Mouse (Mus musculus) midbrain, postnatal 0 days (tissue): Measurements from ENCODE around the gene Slc47a1. TPM values are rescaled to one million over a fixed set of nuclear protein-coding genes. Genes with fewer than 3 reads are reported as not detected.

Experiments used
- ATAC-seq: fragments of 200-750 bp; cut with Nextera tagmentation; 2 replicates; pipeline ENCODE4 v1.8.0; 2017; ENCODE audit warnings: moderate number of reproducible peaks, mild to moderate bottlenecking, moderate TSS enrichment, moderate library complexity; ENCODE audit not compliant: low FRiP score
- DNase-seq: peaks from one replicate; pipeline ENCODE4 v3.0.0-alpha.2; 2015; ENCODE audit warnings: low spot score
- H3K27ac ChIP-seq: fragments of 300-500 bp; sonication (generic); 2 replicates; pipeline ENCODE4 v1.5.1; 2014; ENCODE audit warnings: low read depth, mild to moderate bottlenecking, low read length, mixed read lengths
- H3K27me3 ChIP-seq: fragments of 300-500 bp; sonication (generic); 2 replicates; pipeline ENCODE4 v1.6.1; 2014; ENCODE audit warnings: low read length, control low read depth, mixed read lengths; ENCODE audit not compliant: insufficient read depth
- H3K36me3 ChIP-seq: fragments of 300-500 bp; sonication (generic); 2 replicates; pipeline ENCODE4 v1.6.1; 2014; ENCODE audit warnings: low read length, control low read depth, mixed read lengths; ENCODE audit not compliant: insufficient read depth
- H3K4me1 ChIP-seq: fragments of 300-500 bp; sonication (generic); 2 replicates; pipeline ENCODE4 v1.6.1; 2014; ENCODE audit warnings: mild to moderate bottlenecking, control low read depth, antibody characterized with exemption, low read length, mixed read lengths; ENCODE audit not compliant: insufficient read depth
- H3K4me2 ChIP-seq: fragments of 300-500 bp; sonication (generic); 2 replicates; pipeline ENCODE4 v1.6.1; 2014; ENCODE audit warnings: low read depth, mild to moderate bottlenecking, low read length, mixed read lengths; ENCODE audit not compliant: poor library complexity, severe bottlenecking
- H3K4me3 ChIP-seq: fragments of 300-500 bp; sonication (generic); 2 replicates; pipeline ENCODE4 v1.5.1; 2014; ENCODE audit warnings: low read depth, mild to moderate bottlenecking, low read length, moderate library complexity
- H3K9ac ChIP-seq: fragments of 300-500 bp; sonication (generic); replicated peaks from 2 replicates; pipeline ENCODE4 v1.6.1; 2014; ENCODE audit warnings: mild to moderate bottlenecking, low read length, moderate library complexity, mixed read lengths; ENCODE audit not compliant: poor library complexity, severe bottlenecking
- H3K9me3 ChIP-seq: fragments of 300-500 bp; sonication (generic); 2 replicates; pipeline ENCODE4 v1.6.1; 2016; ENCODE audit warnings: low read length, control low read depth
- CTCF ChIP-seq: IDR thresholded peaks from 2 replicates; pipeline ENCODE4 v1.5.1; 2016; ENCODE audit warnings: antibody characterized with exemption, mild to moderate bottlenecking
- WGBS: fragments of 180-500 bp; shearing (Covaris S2); extraction: QIAGEN DNeasy Blood & Tissue Kit; methylation state at CpG from one replicate; pipeline ENCODE4 v1.1.7; 2014; 5-methylcytosine and 5-hydroxymethylcytosine counted together
- polyA plus RNA-seq: library from polyadenylated mRNA; unstranded; fragments of >200 nt; fragmentation: Nextera tagmentation; extraction: Ambion mirVana; gene quantifications from 2 replicates; pipeline ENCODE4 v1.2.1, GENCODE M21; 2015
- total RNA-seq: library from RNA; depleted of rRNA; stranded (reverse); fragments of >200 nt; gene quantifications from 2 replicates; pipeline ENCODE4 v1.2.3, GENCODE M21; 2014

Gene Slc47a1
- total and polyA plus RNA-seq, 2 experiments from 2014 or later, result 2.7 to 4.9 TPM

GRCm38 (mm10) chr11:61387233-61387632, 9.1 kb upstream of the Slc47a1 start:
- Histone ChIP-seq H3K4me1 (no peaks in the 10 kb centered on the region), H3K9ac (no peak overlapping the region), H3K4me2 (no peak overlapping the region), H3K9me3 (no peaks in the 10 kb centered on the region), H3K27me3 (no peaks in the 10 kb centered on the region), H3K36me3 (no peaks in the 10 kb centered on the region), H3K27ac (no peak overlapping the region), H3K4me3 (no peak overlapping the region)
- WGBS, result 69% methylated on average over 6 of the region's 6 CpGs
- no peak for TF ChIP-seq CTCF
- ATAC-seq (no peak), DNase-seq (no peak)

GRCm38 (mm10) chr11:61385725-61386124, 7.6 kb upstream of the Slc47a1 start:
- Histone ChIP-seq H3K9me3 (no peaks in the 10 kb centered on the region), H3K4me2 (no peak overlapping the region), H3K4me1 (no peaks in the 10 kb centered on the region), H3K36me3 (no peaks in the 10 kb centered on the region), H3K9ac (no peak overlapping the region), H3K4me3 (no peak overlapping the region), H3K27ac (no peak overlapping the region), H3K27me3 (no peaks in the 10 kb centered on the region)
- no peak for ATAC-seq
- no peak for TF ChIP-seq CTCF
- no peak for DNase-seq
- 83% methylated on average over 4 of the region's 4 CpGs for WGBS

- no peak overlapping the region for H3K4me3 ChIP-seq
- no peak overlapping the region for H3K9ac ChIP-seq
- DNase-seq (no peak), ATAC-seq (no peak)
- TF ChIP-seq CTCF, result no peak
- H3K27ac ChIP-seq, result no peak overlapping the region
- no peak overlapping the region for H3K4me2 ChIP-seq
- no peaks in the 10 kb centered on the region for H3K9me3 ChIP-seq
- H3K27me3 ChIP-seq, result peaks cover 30% of the 10 kb centered on the region
- 96% methylated on average over 1 of the region's 1 CpGs for WGBS
- no peaks in the 10 kb centered on the region for H3K36me3 ChIP-seq
- no peaks in the 10 kb centered on the region for H3K4me1 ChIP-seq
These were observed 3.1 kb upstream of the Slc47a1 start for GRCm38 (mm10) chr11:61381272-61381671.

- Histone ChIP-seq H3K27ac (no peak overlapping the region), H3K4me1 (no peaks in the 10 kb centered on the region), H3K9me3 (no peaks in the 10 kb centered on the region), H3K36me3 (no peaks in the 10 kb centered on the region), H3K9ac (no peak overlapping the region), H3K4me2 (no peak overlapping the region), H3K4me3 (no peak overlapping the region), H3K27me3 (peaks cover 38% of the 10 kb centered on the region)
- DNase-seq (no peak), ATAC-seq (no peak)
- 78% methylated on average over 4 of the region's 4 CpGs for WGBS
- no peak for TF ChIP-seq CTCF
These were observed 506 bp upstream of the Slc47a1 start for GRCm38 (mm10) chr11:61378651-61379050.

GRCm38 (mm10) chr11:61368668-61369067, 9.5 kb downstream of the Slc47a1 start:
- DNase-seq (no peak), ATAC-seq (no peak)
- Histone ChIP-seq H3K36me3 (no peaks in the 10 kb centered on the region), H3K4me2 (no peak overlapping the region), H3K27me3 (no peaks in the 10 kb centered on the region), H3K9ac (no peak overlapping the region), H3K27ac (no peak overlapping the region), H3K4me1 (no peaks in the 10 kb centered on the region), H3K4me3 (no peak overlapping the region), H3K9me3 (no peaks in the 10 kb centered on the region)
- WGBS, result 91% methylated on average over 2 of the region's 2 CpGs
- no peak for TF ChIP-seq CTCF

- Histone ChIP-seq H3K4me3 (no peak overlapping the region), H3K4me1 (no peaks in the 10 kb centered on the region), H3K36me3 (no peaks in the 10 kb centered on the region), H3K9ac (no peak overlapping the region), H3K27ac (no peak overlapping the region), H3K4me2 (no peak overlapping the region), H3K27me3 (no peaks in the 10 kb centered on the region), H3K9me3 (no peaks in the 10 kb centered on the region)
- ATAC-seq (no peak), DNase-seq (no peak)
- TF ChIP-seq CTCF, result no peak
- WGBS, result 85% methylated on average over 9 of the region's 9 CpGs
These were observed 11.4 kb downstream of the Slc47a1 start for GRCm38 (mm10) chr11:61366517-61367273.
